Mouse (Mus musculus) neutrophil, adult 5-6 weeks (primary cell): ENCODE measurements around the gene Rdh16f2. TPM values are rescaled to one million over a fixed set of nuclear protein-coding genes. Genes with fewer than 3 reads are reported as not detected.

Experiments
- ATAC-seq: fragments of 151-379, 151-347 bp; 2 replicates; pipeline ENCODE4 v1.8.0; 2017; ENCODE audit warnings: mild to moderate bottlenecking, moderate TSS enrichment; ENCODE audit not compliant: insufficient number of reproducible peaks, poor library complexity, low FRiP score, severe bottlenecking; ENCODE audit errors: extremely low read depth
- total RNA-seq: library from RNA; stranded (forward); fragments of 200-1000 nt; gene quantifications from 2 replicates; pipeline ENCODE4 v1.2.3, GENCODE M21; 2017

The Rdh16f2 gene
- total RNA-seq, 1 experiment from 2014 or later = not detected

GRCm38 (mm10) chr10:127924597-127925378 is 58.5 kb downstream of the Rdh16f2 start:
- no peak for ATAC-seq

Other genes starting within 250 kb of the Rdh16f2 start
- 6.3 and 15.1 TPM in 2 replicates for gene Lrp1, start 245.3 kb upstream of the Rdh16f2 start, total RNA-seq
- 258 and 273 TPM in 2 replicates for gene Stat6, start 223.5 kb upstream of the Rdh16f2 start, total RNA-seq
- 42.6 and 45.7 TPM in 2 replicates for gene Nemp1, start 199.6 kb upstream of the Rdh16f2 start, total RNA-seq
- gene Nab2, start 197.9 kb upstream of the Rdh16f2 start, total RNA-seq = 19.0 and 19.3 TPM in 2 replicates
- gene Myo1a, start 161.3 kb upstream of the Rdh16f2 start, total RNA-seq = 1.5 and 2.3 TPM in 2 replicates
- not detected in 2 replicates for gene Tac2, start 142.0 kb upstream of the Rdh16f2 start, total RNA-seq
- gene Zbtb39, start 126.9 kb upstream of the Rdh16f2 start, total RNA-seq = 20.7 and 25.7 TPM in 2 replicates
- 0.12 and 0.23 TPM in 2 replicates for gene Gpr182, start 114.7 kb upstream of the Rdh16f2 start, total RNA-seq
- gene Rdh1, start 106.8 kb upstream of the Rdh16f2 start, total RNA-seq = 0.37 and 0.47 TPM in 2 replicates
- not detected in 2 replicates for gene Rdh16f1, start 106.7 kb upstream of the Rdh16f2 start, total RNA-seq
- 1.7 TPM in 1 of 2 replicates, not detected in the other for gene Rdh9, start 90.1 kb upstream of the Rdh16f2 start, total RNA-seq
- gene Rdh16, start 65.3 kb upstream of the Rdh16f2 start, total RNA-seq = not detected in 2 replicates
- gene Rdh19, start 16.5 kb upstream of the Rdh16f2 start, total RNA-seq = not detected in 2 replicates
- not detected in 2 replicates for gene Rdh7, start 22.3 kb downstream of the Rdh16f2 start, total RNA-seq
- not detected in 2 replicates for gene Sdr9c7, start 32.0 kb downstream of the Rdh16f2 start, total RNA-seq
- not detected in 2 replicates for gene Hsd17b6, start 141.1 kb downstream of the Rdh16f2 start, total RNA-seq
- gene Prim1, start 148.7 kb downstream of the Rdh16f2 start, total RNA-seq = 14.2 and 18.0 TPM in 2 replicates
- gene Naca, start 169.1 kb downstream of the Rdh16f2 start, total RNA-seq = 597 and 674 TPM in 2 replicates
- 103 and 105 TPM in 2 replicates for gene Ptges3, start 192.5 kb downstream of the Rdh16f2 start, total RNA-seq
- gene Atp5b, start 216.8 kb downstream of the Rdh16f2 start, total RNA-seq = 512 and 588 TPM in 2 replicates
- 70.1 and 75.0 TPM in 2 replicates for gene Baz2a, start 225.1 kb downstream of the Rdh16f2 start, total RNA-seq